Mouse (Mus musculus): ENCODE data around the gene Fut7. TPM values are rescaled to one million over a fixed set of nuclear protein-coding genes. Genes with fewer than 3 reads are reported as not detected.
A peak's percentile ranks its signal among the peaks of the same experiment; 100 is the strongest.

Gene Fut7
- polyA plus RNA-seq, 1 experiment, result not detected

- Histone ChIP-seq H3K4me3 (ENCODE audit: insufficient read depth, low read depth, low read length) (no peak overlapping the region), H3K4me1 (ENCODE audit: control insufficient read depth, insufficient read depth, low read length) (peaks cover 23% of the 10 kb centered on the region), H3K27ac (ENCODE audit: insufficient read depth, low read depth, low read length) (no peak overlapping the region)
- TF ChIP-seq CTCF (IDR thresholded peaks at IDR 0.05; ENCODE audit: insufficient read depth, low read depth, low read length) (no peak), POLR2A (IDR thresholded peaks at IDR 0.05; ENCODE audit: insufficient read depth, low read depth, low read length) (no peak)
- 93% methylated on average over 3 of the region's 3 CpGs for WGBS
Measured at GRCm38 (mm10) chr2:25463630-25464029, 40.6 kb downstream of the Fut7 start.

DNA sequence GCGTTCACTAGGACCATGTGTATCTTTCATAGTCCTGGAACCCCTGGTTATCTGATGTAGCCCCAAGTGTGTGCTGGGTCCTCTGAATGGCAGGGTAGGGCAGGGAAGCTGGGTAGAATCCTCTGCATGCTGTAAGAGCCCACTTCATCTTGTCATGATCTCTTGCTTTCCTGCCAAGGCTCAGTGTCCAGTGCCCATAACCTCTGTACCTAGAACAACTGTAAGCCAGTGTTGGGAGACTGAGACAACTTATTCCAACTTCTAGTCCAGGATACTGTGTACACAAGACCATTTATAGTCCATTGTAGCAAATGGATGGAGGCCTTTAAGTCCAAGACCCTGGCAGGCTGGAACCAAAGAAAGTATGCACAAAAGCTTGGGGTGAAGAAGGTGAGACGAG lies 42.2 kb downstream of the Fut7 start:
- Histone ChIP-seq H3K4me3 (ENCODE audit: insufficient read depth, low read depth, low read length) (no peak overlapping the region), H3K4me1 (ENCODE audit: control insufficient read depth, insufficient read depth, low read length) (peaks cover 27% of the 10 kb centered on the region), H3K27ac (ENCODE audit: insufficient read depth, low read depth, low read length) (no peak overlapping the region)
- WGBS, result 95% methylated on average over 2 of the region's 2 CpGs
- TF ChIP-seq CTCF (IDR thresholded peaks at IDR 0.05; ENCODE audit: insufficient read depth, low read depth, low read length) (no peak), POLR2A (IDR thresholded peaks at IDR 0.05; ENCODE audit: insufficient read depth, low read depth, low read length) (no peak)

- 56% methylated on average over 10 of the region's 10 CpGs for WGBS
Measured at GRCm38 (mm10) chr2:25465816-25466635, 43.0 kb downstream of the Fut7 start.

GRCm38 (mm10) chr2:25467606-25468303 lies 44.7 kb downstream of the Fut7 start:
- 0 out of 2 replicates have a peak overlapping the region, but pooled peaks have one; percentile 16 for H3K27ac ChIP-seq (ENCODE audit: insufficient read depth, low read depth, low read length)

More at GRCm38 (mm10) chr2:25465816-25466635, 43.0 kb downstream of the Fut7 start:
- TF ChIP-seq POLR2A (IDR thresholded peaks at IDR 0.05; ENCODE audit: insufficient read depth, low read depth, low read length) (no peak), CTCF (IDR thresholded peaks at IDR 0.05; ENCODE audit: insufficient read depth, low read depth, low read length) (no peak)
- Histone ChIP-seq H3K4me1 (ENCODE audit: control insufficient read depth, insufficient read depth, low read length) (peaks cover 24% of the 10 kb centered on the region), H3K4me3 (ENCODE audit: insufficient read depth, low read depth, low read length) (no peak overlapping the region), H3K27ac (ENCODE audit: insufficient read depth, low read depth, low read length) (no peak overlapping the region)

DNA sequence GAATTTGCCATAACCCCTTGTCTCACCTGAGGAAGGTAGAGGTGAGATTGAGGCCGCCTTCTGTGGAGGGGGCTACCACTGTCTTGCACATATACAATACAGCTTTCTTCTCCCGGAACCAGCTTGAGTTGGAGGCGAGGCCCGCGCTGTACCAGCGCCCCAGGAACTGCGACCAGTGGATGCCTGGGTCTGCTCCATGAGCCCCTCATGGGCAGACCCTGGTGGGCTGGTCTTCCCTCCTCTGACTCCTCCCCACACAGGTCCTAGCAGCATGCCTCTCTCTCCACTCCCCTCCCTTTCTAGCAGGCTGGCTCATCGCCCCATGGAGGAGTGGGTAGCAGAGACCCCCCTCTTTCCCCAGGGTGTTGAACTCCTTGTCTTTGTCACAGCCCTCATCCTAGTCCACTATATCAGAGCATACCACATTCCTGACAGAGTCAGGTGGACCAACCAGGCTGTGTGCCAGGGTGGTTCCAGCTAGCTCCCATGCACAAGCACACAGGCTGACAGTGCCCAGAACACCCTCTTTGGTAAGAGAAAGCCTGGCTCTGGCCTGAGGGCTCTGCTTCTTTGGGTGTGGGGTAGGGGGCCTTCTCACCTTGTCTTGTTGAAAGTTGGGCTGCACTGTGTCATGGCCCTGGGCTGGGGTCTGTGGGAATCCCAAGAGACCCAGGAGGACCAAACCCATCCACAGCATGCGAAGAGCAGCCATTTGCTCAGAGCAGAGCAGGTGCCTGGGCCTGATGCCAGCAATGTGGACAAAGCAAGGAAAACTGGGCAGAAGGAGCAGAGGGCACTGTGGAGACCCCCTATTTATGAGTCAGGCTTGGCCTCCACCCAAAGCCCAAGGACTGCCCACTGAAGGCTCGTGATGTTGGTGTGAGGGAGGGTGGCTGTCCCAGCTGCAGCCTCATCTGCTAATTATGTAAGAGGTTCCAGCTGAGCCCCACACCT lies 46.2 kb downstream of the Fut7 start:
- Histone ChIP-seq H3K4me1 (ENCODE audit: control insufficient read depth, insufficient read depth, low read length) (peaks cover 22% of the 10 kb centered on the region), H3K27ac (ENCODE audit: insufficient read depth, low read depth, low read length) (peak overlapping the region; percentile 72), H3K4me3 (ENCODE audit: insufficient read depth, low read depth, low read length) (peak overlapping the region; percentile 8)
- WGBS, result 70% methylated on average over 10 of the region's 10 CpGs
- 0 out of 2 replicates have a peak, but pooled peaks have one; percentile 21 for TF ChIP-seq POLR2A (IDR thresholded peaks at IDR 0.05; ENCODE audit: insufficient read depth, low read depth, low read length)
- no peak for TF ChIP-seq CTCF (IDR thresholded peaks at IDR 0.05; ENCODE audit: insufficient read depth, low read depth, low read length)

More at GRCm38 (mm10) chr2:25467606-25468303, 44.7 kb downstream of the Fut7 start:
- TF ChIP-seq CTCF (IDR thresholded peaks at IDR 0.05; ENCODE audit: insufficient read depth, low read depth, low read length), result no peak
- TF ChIP-seq POLR2A (IDR thresholded peaks at IDR 0.05; ENCODE audit: insufficient read depth, low read depth, low read length), result no peak
- Histone ChIP-seq H3K4me1 (ENCODE audit: control insufficient read depth, insufficient read depth, low read length) (peaks cover 19% of the 10 kb centered on the region), H3K4me3 (ENCODE audit: insufficient read depth, low read depth, low read length) (no peak overlapping the region)
- 78% methylated on average over 14 of the region's 14 CpGs for WGBS

DNA sequence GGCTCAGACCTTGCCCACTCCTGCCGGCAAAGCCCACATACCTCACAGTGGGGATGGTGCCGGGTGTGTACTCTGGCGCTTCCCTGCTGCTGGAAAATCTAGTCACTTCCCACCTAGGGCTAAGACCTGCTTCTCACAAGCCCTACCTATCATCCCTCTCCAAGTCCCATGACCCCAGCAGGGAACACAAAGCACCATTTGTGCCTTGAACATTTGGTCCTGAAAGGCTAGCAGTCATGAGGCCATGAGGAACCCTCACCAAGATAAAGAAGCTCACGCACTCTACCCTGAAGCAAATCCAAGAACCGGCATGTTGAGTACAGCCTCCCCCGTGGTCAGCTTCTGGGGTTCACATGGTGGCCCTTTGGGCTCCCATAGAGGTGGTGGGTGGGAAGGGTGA lies 46.9 kb downstream of the Fut7 start, which contains the start of gene Ptgds:
TSS of gene Ptgds (minus strand) at position 78 of the 400 bp plus-strand sequence.
- H3K4me3 ChIP-seq (ENCODE audit: insufficient read depth, low read depth, low read length), result peak within 1 kb of the TSS; percentile 8
- peak within 1 kb of the TSS; percentile 72 for H3K27ac ChIP-seq (ENCODE audit: insufficient read depth, low read depth, low read length)
- TF ChIP-seq POLR2A (IDR thresholded peaks at IDR 0.05; ENCODE audit: insufficient read depth, low read depth, low read length), result no peak
- TF ChIP-seq CTCF (IDR thresholded peaks at IDR 0.05; ENCODE audit: insufficient read depth, low read depth, low read length), result 0 out of 2 replicates have a peak, but pooled peaks have one; percentile 10
- WGBS, result 41% methylated on average over 6 of the region's 6 CpGs
- peaks cover 22% of the 10 kb centered on the region for H3K4me1 ChIP-seq (ENCODE audit: control insufficient read depth, insufficient read depth, low read length)

- TF ChIP-seq POLR2A (IDR thresholded peaks at IDR 0.05; ENCODE audit: insufficient read depth, low read depth, low read length), result no peak
- TF ChIP-seq CTCF (IDR thresholded peaks at IDR 0.05; ENCODE audit: insufficient read depth, low read depth, low read length), result no peak
- 75% methylated on average over 2 of the region's 2 CpGs for WGBS
- Histone ChIP-seq H3K27ac (ENCODE audit: insufficient read depth, low read depth, low read length) (no peak overlapping the region), H3K4me3 (ENCODE audit: insufficient read depth, low read depth, low read length) (no peak overlapping the region), H3K4me1 (ENCODE audit: control insufficient read depth, insufficient read depth, low read length) (peaks cover 22% of the 10 kb centered on the region)
Measured at GRCm38 (mm10) chr2:25472550-25472949, 49.5 kb downstream of the Fut7 start.

Other genes starting within 250 kb of the Fut7 start
- gene Nrarp, start 242.5 kb upstream of the Fut7 start, polyA plus RNA-seq (2012; ENCODE audit: insufficient read depth, insufficient read length, low replicate concordance, missing spikeins), result not detected in 2 replicates
- not detected in 2 replicates for gene Tor4a, start 226.4 kb upstream of the Fut7 start, polyA plus RNA-seq (2012; ENCODE audit: insufficient read depth, insufficient read length, low replicate concordance, missing spikeins)
- gene Nelfb, start 211.8 kb upstream of the Fut7 start, polyA plus RNA-seq (2012; ENCODE audit: insufficient read depth, insufficient read length, low replicate concordance, missing spikeins), result not detected in 2 replicates
- gene Stpg3, start 208.6 kb upstream of the Fut7 start, polyA plus RNA-seq (2012; ENCODE audit: insufficient read depth, insufficient read length, low replicate concordance, missing spikeins), result not detected in 2 replicates
- not detected in 2 replicates for gene Fam166a, start 204.5 kb upstream of the Fut7 start, polyA plus RNA-seq (2012; ENCODE audit: insufficient read depth, insufficient read length, low replicate concordance, missing spikeins)
- gene Tubb4b, start 198.6 kb upstream of the Fut7 start, polyA plus RNA-seq (2012; ENCODE audit: insufficient read depth, insufficient read length, low replicate concordance, missing spikeins), result 193 TPM in 1 of 2 replicates, not detected in the other
- gene Slc34a3, start 188.9 kb upstream of the Fut7 start, polyA plus RNA-seq (2012; ENCODE audit: insufficient read depth, insufficient read length, low replicate concordance, missing spikeins), result not detected in 2 replicates
- gene Rnf224, start 186.5 kb upstream of the Fut7 start, polyA plus RNA-seq (2012; ENCODE audit: insufficient read depth, insufficient read length, low replicate concordance, missing spikeins), result not detected in 2 replicates
- gene Rnf208, start 181.0 kb upstream of the Fut7 start, polyA plus RNA-seq (2012; ENCODE audit: insufficient read depth, insufficient read length, low replicate concordance, missing spikeins), result not detected in 2 replicates
- not detected in 2 replicates for gene Cysrt1, start 180.8 kb upstream of the Fut7 start, polyA plus RNA-seq (2012; ENCODE audit: insufficient read depth, insufficient read length, low replicate concordance, missing spikeins)
- gene AL732309.1, start 176.4 kb upstream of the Fut7 start, polyA plus RNA-seq (2012; ENCODE audit: insufficient read depth, insufficient read length, low replicate concordance, missing spikeins), result not detected in 2 replicates
- not detected in 2 replicates for gene Tmem203, start 167.8 kb upstream of the Fut7 start, polyA plus RNA-seq (2012; ENCODE audit: insufficient read depth, insufficient read length, low replicate concordance, missing spikeins)
- gene Tprn, start 160.6 kb upstream of the Fut7 start, polyA plus RNA-seq (2012; ENCODE audit: insufficient read depth, insufficient read length, low replicate concordance, missing spikeins), result not detected in 2 replicates
- gene Ssna1, start 150.8 kb upstream of the Fut7 start, polyA plus RNA-seq (2012; ENCODE audit: insufficient read depth, insufficient read length, low replicate concordance, missing spikeins), result not detected in 2 replicates
- not detected in 2 replicates for gene Anapc2, start 150.8 kb upstream of the Fut7 start, polyA plus RNA-seq (2012; ENCODE audit: insufficient read depth, insufficient read length, low replicate concordance, missing spikeins)
- not detected in 2 replicates for gene Tmem210, start 135.1 kb upstream of the Fut7 start, polyA plus RNA-seq (2012; ENCODE audit: insufficient read depth, insufficient read length, low replicate concordance, missing spikeins)
- gene Lrrc26, start 133.4 kb upstream of the Fut7 start, polyA plus RNA-seq (2012; ENCODE audit: insufficient read depth, insufficient read length, low replicate concordance, missing spikeins), result not detected in 2 replicates
- 199 and 286 TPM in 2 replicates for gene Grin1, start 104.1 kb upstream of the Fut7 start, polyA plus RNA-seq (2012; ENCODE audit: insufficient read depth, insufficient read length, low replicate concordance, missing spikeins)
- not detected in 2 replicates for gene Man1b1, start 90.9 kb upstream of the Fut7 start, polyA plus RNA-seq (2012; ENCODE audit: insufficient read depth, insufficient read length, low replicate concordance, missing spikeins)
- not detected in 2 replicates for gene Dpp7, start 66.9 kb upstream of the Fut7 start, polyA plus RNA-seq (2012; ENCODE audit: insufficient read depth, insufficient read length, low replicate concordance, missing spikeins)
- gene Uap1l1, start 57.6 kb upstream of the Fut7 start, polyA plus RNA-seq (2012; ENCODE audit: insufficient read depth, insufficient read length, low replicate concordance, missing spikeins), result not detected in 2 replicates
- not detected in 2 replicates for gene Sapcd2, start 50.9 kb upstream of the Fut7 start, polyA plus RNA-seq (2012; ENCODE audit: insufficient read depth, insufficient read length, low replicate concordance, missing spikeins)
- gene Entpd2, start 27.4 kb upstream of the Fut7 start, polyA plus RNA-seq (2012; ENCODE audit: insufficient read depth, insufficient read length, low replicate concordance, missing spikeins), result not detected in 2 replicates
- not detected in 2 replicates for gene Npdc1, start 23.9 kb upstream of the Fut7 start, polyA plus RNA-seq (2012; ENCODE audit: insufficient read depth, insufficient read length, low replicate concordance, missing spikeins)
- gene Abca2, start 5.4 kb downstream of the Fut7 start, polyA plus RNA-seq (2012; ENCODE audit: insufficient read depth, insufficient read length, low replicate concordance, missing spikeins), result not detected in 2 replicates
- gene Clic3, start 33.6 kb downstream of the Fut7 start, polyA plus RNA-seq (2012; ENCODE audit: insufficient read depth, insufficient read length, low replicate concordance, missing spikeins), result not detected in 2 replicates
- gene Paxx, start 37.8 kb downstream of the Fut7 start, polyA plus RNA-seq (2012; ENCODE audit: insufficient read depth, insufficient read length, low replicate concordance, missing spikeins), result not detected in 2 replicates
- 758 and 1,988 TPM in 2 replicates for gene Ptgds, start 46.8 kb downstream of the Fut7 start, polyA plus RNA-seq (2012; ENCODE audit: insufficient read depth, insufficient read length, low replicate concordance, missing spikeins)
- gene Lcn12, start 70.6 kb downstream of the Fut7 start, polyA plus RNA-seq (2012; ENCODE audit: insufficient read depth, insufficient read length, low replicate concordance, missing spikeins), result not detected in 2 replicates
- 706 TPM in 1 of 2 replicates, not detected in the other for gene Fbxw5, start 77.5 kb downstream of the Fut7 start, polyA plus RNA-seq (2012; ENCODE audit: insufficient read depth, insufficient read length, low replicate concordance, missing spikeins)
- not detected in 2 replicates for gene C8g, start 78.5 kb downstream of the Fut7 start, polyA plus RNA-seq (2012; ENCODE audit: insufficient read depth, insufficient read length, low replicate concordance, missing spikeins)
- gene Traf2, start 123.7 kb downstream of the Fut7 start, polyA plus RNA-seq (2012; ENCODE audit: insufficient read depth, insufficient read length, low replicate concordance, missing spikeins), result not detected in 2 replicates
- not detected in 2 replicates for gene Edf1, start 134.6 kb downstream of the Fut7 start, polyA plus RNA-seq (2012; ENCODE audit: insufficient read depth, insufficient read length, low replicate concordance, missing spikeins)
- gene Mamdc4, start 151.6 kb downstream of the Fut7 start, polyA plus RNA-seq (2012; ENCODE audit: insufficient read depth, insufficient read length, low replicate concordance, missing spikeins), result not detected in 2 replicates
- gene Phpt1, start 152.0 kb downstream of the Fut7 start, polyA plus RNA-seq (2012; ENCODE audit: insufficient read depth, insufficient read length, low replicate concordance, missing spikeins), result not detected in 2 replicates
- gene Ajm1, start 158.5 kb downstream of the Fut7 start, polyA plus RNA-seq (2012; ENCODE audit: insufficient read depth, insufficient read length, low replicate concordance, missing spikeins), result not detected in 2 replicates
- gene Rabl6, start 185.3 kb downstream of the Fut7 start, polyA plus RNA-seq (2012; ENCODE audit: insufficient read depth, insufficient read length, low replicate concordance, missing spikeins), result not detected in 2 replicates
- gene Ccdc183, start 194.4 kb downstream of the Fut7 start, polyA plus RNA-seq (2012; ENCODE audit: insufficient read depth, insufficient read length, low replicate concordance, missing spikeins), result not detected in 2 replicates
- not detected in 2 replicates for gene Tmem141, start 198.7 kb downstream of the Fut7 start, polyA plus RNA-seq (2012; ENCODE audit: insufficient read depth, insufficient read length, low replicate concordance, missing spikeins)
- gene Fcna, start 204.8 kb downstream of the Fut7 start, polyA plus RNA-seq (2012; ENCODE audit: insufficient read depth, insufficient read length, low replicate concordance, missing spikeins), result not detected in 2 replicates
- not detected in 2 replicates for gene Lcn8, start 229.9 kb downstream of the Fut7 start, polyA plus RNA-seq (2012; ENCODE audit: insufficient read depth, insufficient read length, low replicate concordance, missing spikeins)
- gene Lcn5, start 234.7 kb downstream of the Fut7 start, polyA plus RNA-seq (2012; ENCODE audit: insufficient read depth, insufficient read length, low replicate concordance, missing spikeins), result not detected in 2 replicates

Measured in olfactory bulb, adult 2 months (tissue).